Mouse (Mus musculus): Measurements from ENCODE around the gene Kcnn3. TPM values are rescaled to one million over a fixed set of nuclear protein-coding genes. Genes with fewer than 3 reads are reported as not detected.

The Kcnn3 gene
- total RNA-seq, 1 experiment from 2014 or later: not detected

GRCm38 (mm10) chr3:89640804-89641203 is 120.8 kb downstream of the Kcnn3 start:
- ATAC-seq (replicated peaks; ENCODE audit: insufficient number of reproducible peaks, low FRiP score, low TSS enrichment, poor library complexity, severe bottlenecking): no peak

- no peak for ATAC-seq (replicated peaks; ENCODE audit: insufficient number of reproducible peaks, low FRiP score, low TSS enrichment, poor library complexity, severe bottlenecking)
These were observed 123.4 kb downstream of the Kcnn3 start for GRCm38 (mm10) chr3:89643391-89643790.

- no peak for ATAC-seq (replicated peaks; ENCODE audit: insufficient number of reproducible peaks, low FRiP score, low TSS enrichment, poor library complexity, severe bottlenecking)
These were observed 126.9 kb downstream of the Kcnn3 start for GRCm38 (mm10) chr3:89646813-89647255.

- ATAC-seq (replicated peaks; ENCODE audit: insufficient number of reproducible peaks, low FRiP score, low TSS enrichment, poor library complexity, severe bottlenecking): no peak
These were observed 127.4 kb downstream of the Kcnn3 start for GRCm38 (mm10) chr3:89647268-89647874.

- ATAC-seq (replicated peaks; ENCODE audit: insufficient number of reproducible peaks, low FRiP score, low TSS enrichment, poor library complexity, severe bottlenecking): no peak
These were observed 129.9 kb downstream of the Kcnn3 start for GRCm38 (mm10) chr3:89649890-89650289.

- ATAC-seq (replicated peaks; ENCODE audit: insufficient number of reproducible peaks, low FRiP score, low TSS enrichment, poor library complexity, severe bottlenecking): no peak
These were observed 133.4 kb downstream of the Kcnn3 start for GRCm38 (mm10) chr3:89653231-89653954.

- no peak for ATAC-seq (replicated peaks; ENCODE audit: insufficient number of reproducible peaks, low FRiP score, low TSS enrichment, poor library complexity, severe bottlenecking)
These were observed 137.1 kb downstream of the Kcnn3 start for GRCm38 (mm10) chr3:89657092-89657491.

GRCm38 (mm10) chr3:89658457-89658856 is 138.5 kb downstream of the Kcnn3 start:
- no peak for ATAC-seq (replicated peaks; ENCODE audit: insufficient number of reproducible peaks, low FRiP score, low TSS enrichment, poor library complexity, severe bottlenecking)

GRCm38 (mm10) chr3:89659938-89660620 is 140.1 kb downstream of the Kcnn3 start:
- ATAC-seq (replicated peaks; ENCODE audit: insufficient number of reproducible peaks, low FRiP score, low TSS enrichment, poor library complexity, severe bottlenecking): no peak

GRCm38 (mm10) chr3:89664808-89665207 is 144.8 kb downstream of the Kcnn3 start:
- no peak for ATAC-seq (replicated peaks; ENCODE audit: insufficient number of reproducible peaks, low FRiP score, low TSS enrichment, poor library complexity, severe bottlenecking)

- no peak for ATAC-seq (replicated peaks; ENCODE audit: insufficient number of reproducible peaks, low FRiP score, low TSS enrichment, poor library complexity, severe bottlenecking)
These were observed 147.2 kb downstream of the Kcnn3 start for GRCm38 (mm10) chr3:89667131-89667530.

- no peak for ATAC-seq (replicated peaks; ENCODE audit: insufficient number of reproducible peaks, low FRiP score, low TSS enrichment, poor library complexity, severe bottlenecking)
These were observed 151.4 kb downstream of the Kcnn3 start for GRCm38 (mm10) chr3:89671334-89671733.

- no peak for ATAC-seq (replicated peaks; ENCODE audit: insufficient number of reproducible peaks, low FRiP score, low TSS enrichment, poor library complexity, severe bottlenecking)
These were observed 152.8 kb downstream of the Kcnn3 start for GRCm38 (mm10) chr3:89672573-89673317.

GRCm38 (mm10) chr3:89677617-89678016 is 157.7 kb downstream of the Kcnn3 start:
- no peak for ATAC-seq (replicated peaks; ENCODE audit: insufficient number of reproducible peaks, low FRiP score, low TSS enrichment, poor library complexity, severe bottlenecking)

- no peak for ATAC-seq (replicated peaks; ENCODE audit: insufficient number of reproducible peaks, low FRiP score, low TSS enrichment, poor library complexity, severe bottlenecking)
These were observed 166.1 kb downstream of the Kcnn3 start for GRCm38 (mm10) chr3:89686031-89686430.

GRCm38 (mm10) chr3:89688694-89689581 is 169.0 kb downstream of the Kcnn3 start:
- ATAC-seq (replicated peaks; ENCODE audit: insufficient number of reproducible peaks, low FRiP score, low TSS enrichment, poor library complexity, severe bottlenecking): peak; percentile 84

- no peak for ATAC-seq (replicated peaks; ENCODE audit: insufficient number of reproducible peaks, low FRiP score, low TSS enrichment, poor library complexity, severe bottlenecking)
These were observed 171.8 kb downstream of the Kcnn3 start for GRCm38 (mm10) chr3:89691776-89692175.

GRCm38 (mm10) chr3:89696152-89696821 is 176.3 kb downstream of the Kcnn3 start:
- ATAC-seq (replicated peaks; ENCODE audit: insufficient number of reproducible peaks, low FRiP score, low TSS enrichment, poor library complexity, severe bottlenecking): no peak

Data from monocyte, adult 5-6 weeks (primary cell).